Mouse (Mus musculus): Measurements from ENCODE around the gene Gm43064. TPM values are rescaled to one million over a fixed set of nuclear protein-coding genes. Genes with fewer than 3 reads are reported as not detected.
A peak's percentile ranks its signal among the peaks of the same experiment; 100 is the strongest.
"Not testable (repeated sequence)": the region's sequence is repeated elsewhere in the genome, so short reads cannot be mapped to it uniquely, and the experiment has no call there.

Gene Gm43064
- total RNA-seq (2021) = under 1 TPM in 1 of 2 experiments, not detected in 1; 0.28 TPM
- long read RNA-seq, experiment 1 = 0 reads
- long read RNA-seq, experiment 2 = 0 reads

DNA sequence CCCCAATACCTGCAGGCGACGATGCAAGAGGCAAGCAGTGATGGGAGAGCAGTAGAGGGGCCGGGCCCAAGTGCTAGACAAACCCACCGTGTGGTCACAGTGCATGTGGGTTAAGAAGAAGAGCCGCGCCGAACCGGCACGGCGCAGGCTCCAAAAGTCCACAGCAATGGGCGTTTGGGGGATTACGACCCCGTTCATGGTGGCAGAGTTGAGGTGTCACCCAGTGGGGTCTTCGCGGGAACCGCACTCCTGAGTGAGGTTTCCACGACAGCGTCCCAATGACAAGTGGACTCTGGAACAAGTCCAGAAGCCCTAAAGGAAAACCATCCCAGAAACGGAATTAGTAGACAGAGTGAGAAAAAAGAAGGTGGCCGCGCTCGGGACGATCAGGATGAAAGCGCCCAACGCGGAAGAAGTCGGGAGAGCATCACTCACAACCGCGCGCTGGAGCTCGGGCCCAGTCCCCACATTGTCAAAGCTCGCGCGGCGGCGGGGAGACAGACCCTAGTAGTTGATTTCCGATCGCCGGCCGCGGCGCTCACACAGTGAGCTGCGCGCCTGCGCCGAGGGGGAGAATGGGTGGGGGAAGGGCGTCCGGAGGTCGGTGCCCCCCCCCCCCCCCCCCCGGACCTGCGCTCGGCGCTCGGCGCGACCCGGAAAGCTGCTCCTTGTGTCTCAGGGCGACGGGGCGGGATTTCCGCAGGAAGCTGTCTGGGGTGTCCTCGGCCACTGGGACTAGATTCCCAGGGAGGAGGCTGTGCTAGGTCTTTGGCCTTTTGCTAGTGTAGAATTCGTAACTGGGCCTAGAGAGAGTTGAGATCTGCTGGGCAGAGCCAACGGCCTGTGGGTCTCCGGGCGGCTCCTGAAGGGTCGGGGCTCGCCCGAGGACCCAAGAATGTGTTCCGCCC, at the start of gene Gm43064, which contains the start of the genes Dclre1b and Ap4b1:
Gene Gm43064 (plus strand): TSS at position 683 of the 908 bp plus-strand sequence.
Gene Dclre1b (minus strand): TSS at position 554 of the 908 bp plus-strand sequence.
Gene Ap4b1 (plus strand): TSS at position 630 of the 908 bp plus-strand sequence.
- peak; percentile 93 to 95 for DNase-seq

- DNase-seq = no peak
Measured at GRCm38 (mm10) chr3:103766789-103767188, 42.6 kb upstream of the Gm43064 start.

DNA sequence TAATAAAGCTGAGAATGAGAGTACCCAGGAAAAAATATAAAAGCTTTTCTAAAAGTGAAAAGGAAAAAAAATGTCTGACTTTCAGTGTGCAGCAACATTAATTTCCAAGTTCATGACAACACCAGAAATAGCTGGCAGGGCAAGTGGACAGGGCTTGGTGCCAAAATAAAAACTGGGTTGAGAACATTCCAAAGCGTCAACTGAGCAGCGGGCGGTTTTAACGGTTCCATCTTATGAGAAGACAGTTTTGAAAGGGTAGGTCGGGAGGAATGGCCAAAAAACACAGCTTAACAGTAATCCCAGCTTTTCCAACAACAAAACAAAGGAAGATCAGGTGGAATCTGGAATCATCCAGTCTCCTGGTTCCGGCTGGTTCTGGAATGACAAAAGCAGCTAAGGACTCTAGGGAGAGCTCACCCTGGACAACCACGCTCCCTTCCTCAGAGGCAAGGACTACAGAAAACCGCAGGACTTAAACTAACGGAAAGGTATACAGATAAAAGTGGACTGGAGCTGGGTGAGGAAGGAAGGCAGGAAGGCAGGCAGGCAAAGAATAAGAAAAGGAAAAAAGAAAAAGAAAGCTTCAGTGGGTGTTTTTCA, 37.7 kb upstream of the Gm43064 start:
- DNase-seq = peak; percentile 86 to 92

- DNase-seq = peak; percentile 41 to 45
Measured at GRCm38 (mm10) chr3:103772846-103773245, 36.5 kb upstream of the Gm43064 start.

GRCm38 (mm10) chr3:103773508-103773907, 35.9 kb upstream of the Gm43064 start:
- DNase-seq = no peak

GRCm38 (mm10) chr3:103774009-103774408, 35.4 kb upstream of the Gm43064 start:
- DNase-seq = no peak

- no peak for DNase-seq
Measured at GRCm38 (mm10) chr3:103777940-103778339, 31.4 kb upstream of the Gm43064 start.

DNA sequence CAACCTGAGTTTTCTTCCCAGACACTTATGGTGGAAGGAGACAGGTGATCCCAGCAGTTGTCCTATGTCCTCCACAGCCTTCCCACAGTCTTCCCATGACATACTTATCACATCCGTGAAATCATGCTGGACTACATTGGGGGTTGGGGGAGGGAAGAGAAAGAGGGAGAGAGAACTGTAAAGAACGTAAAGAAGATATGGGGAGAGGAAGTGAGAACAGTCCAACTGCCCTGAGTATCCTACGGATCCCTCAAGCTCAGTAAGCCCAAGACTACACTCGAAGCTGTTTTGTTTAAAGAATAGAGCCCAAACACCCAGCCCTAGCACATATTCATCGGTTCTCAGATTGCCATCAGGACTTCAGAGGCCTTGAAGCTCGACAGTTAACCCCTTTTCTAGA, 30.7 kb upstream of the Gm43064 start:
- no peak for DNase-seq

- no peak for DNase-seq
Measured at GRCm38 (mm10) chr3:103779183-103779582, 30.2 kb upstream of the Gm43064 start.

- DNase-seq = no peak
Measured at GRCm38 (mm10) chr3:103780271-103780670, 29.1 kb upstream of the Gm43064 start.

GRCm38 (mm10) chr3:103780777-103781176, 28.6 kb upstream of the Gm43064 start:
- no peak for DNase-seq

GRCm38 (mm10) chr3:103782844-103783609, 26.3 kb upstream of the Gm43064 start:
- no peak for DNase-seq

- peak in 1 of 2 experiments; percentile 46 for DNase-seq
Measured at GRCm38 (mm10) chr3:103787225-103787624, 22.1 kb upstream of the Gm43064 start.

GRCm38 (mm10) chr3:103789096-103789495, 20.3 kb upstream of the Gm43064 start:
- no peak for DNase-seq

GRCm38 (mm10) chr3:103789891-103790345, 19.5 kb upstream of the Gm43064 start:
- peak in 1 of 2 experiments; percentile 77 for DNase-seq

GRCm38 (mm10) chr3:103790346-103791145, 18.8 kb upstream of the Gm43064 start:
- peak in 1 of 2 experiments; percentile 73 for DNase-seq

- DNase-seq = peak; percentile 95 to 97
Measured at GRCm38 (mm10) chr3:103791230-103792110, 17.9 kb upstream of the Gm43064 start, which contains the start of gene Hipk1. Gene Hipk1 (minus strand): TSS chr3:103791563.

DNA sequence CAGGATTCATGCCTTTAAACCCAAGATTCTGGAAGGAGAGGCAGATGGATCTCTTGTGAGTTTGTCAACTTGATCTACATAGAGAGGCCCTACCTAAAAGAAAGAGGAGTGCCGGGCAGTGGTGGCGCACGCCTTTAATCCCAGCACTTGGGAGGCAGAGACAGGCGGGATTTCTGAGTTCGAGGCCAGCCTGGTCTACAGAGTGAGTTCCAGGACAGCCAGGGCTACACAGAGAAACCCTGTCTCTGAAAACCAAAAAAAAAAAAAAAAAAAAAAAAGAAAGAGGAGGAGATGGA, 17.3 kb upstream of the Gm43064 start:
- DNase-seq = not testable (repeated sequence)

DNA sequence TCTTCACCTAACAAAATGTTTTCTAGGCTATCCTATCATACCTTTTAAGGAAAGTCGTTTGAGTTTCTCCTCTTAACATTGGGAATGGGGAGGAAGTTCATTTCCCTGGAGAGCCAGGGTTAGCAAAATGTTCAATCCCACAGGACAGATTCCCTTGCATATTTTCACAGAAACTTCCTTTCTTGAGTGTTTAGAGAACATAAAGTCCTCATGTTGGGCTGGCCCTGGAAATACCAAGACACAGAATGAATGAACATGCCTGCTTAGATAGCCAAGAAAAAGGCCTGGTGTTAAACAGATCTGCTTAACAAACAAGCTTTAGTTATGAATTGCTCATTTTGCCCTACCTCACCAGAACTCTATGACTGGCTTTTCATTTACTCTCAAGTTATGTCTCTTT, 16.8 kb upstream of the Gm43064 start:
- peak in 1 of 2 experiments; percentile 76 for DNase-seq

DNA sequence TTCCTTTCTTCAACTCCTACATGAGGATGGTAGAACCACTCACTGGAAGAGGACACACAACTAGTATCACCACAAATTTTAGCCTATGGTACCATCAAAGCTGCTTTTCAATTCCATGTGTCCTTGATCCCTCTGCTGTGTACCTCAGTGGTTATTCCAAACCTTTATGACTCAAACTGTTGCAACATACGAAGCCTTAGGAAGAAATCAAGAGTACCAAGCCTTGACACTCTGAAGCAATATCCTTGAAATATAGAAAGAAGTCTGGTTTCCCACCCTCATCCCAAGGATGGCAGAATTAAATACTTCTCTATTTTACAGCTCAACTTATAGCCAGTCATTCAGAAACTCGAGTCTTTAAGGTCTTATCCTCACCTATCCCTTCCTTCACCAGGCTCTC, 13.0 kb upstream of the Gm43064 start:
- no peak for DNase-seq

Measured in heart, adult 18-20 months (tissue).